Mouse (Mus musculus): ENCODE measurements around the gene Pml. TPM values are rescaled to one million over a fixed set of nuclear protein-coding genes. Genes with fewer than 3 reads are reported as not detected.
"Not testable (repeated sequence)": the region's sequence is repeated elsewhere in the genome, so short reads cannot be mapped to it uniquely, and the experiment has no call there.

Gene Pml
- polyA plus RNA-seq, 1 experiment from 2014 or later = 2.7 TPM

DNA sequence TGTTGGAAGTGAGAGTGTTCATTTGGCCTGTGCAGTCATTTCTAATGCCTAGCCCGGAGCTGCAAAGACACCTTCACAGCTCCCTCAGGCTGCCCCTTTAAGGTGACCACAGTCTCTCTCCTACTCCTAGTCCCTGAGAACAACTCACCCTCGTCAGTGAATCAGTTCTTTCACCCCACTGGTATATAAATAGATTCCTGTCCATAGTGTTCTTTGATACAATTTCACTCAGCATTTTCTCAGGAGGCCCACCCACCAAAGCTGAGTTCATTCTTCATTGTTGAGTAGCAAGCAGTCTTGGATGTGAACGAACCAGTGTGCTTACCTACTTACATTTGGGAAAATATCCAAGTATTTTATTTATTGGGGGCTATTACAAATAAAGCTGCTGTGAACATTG is 25.0 kb upstream of the Pml start:
- no peak for ATAC-seq (ENCODE audit: low read depth)
- H3K9ac ChIP-seq (replicated peaks; ENCODE audit: low read depth, low read length) = no peak overlapping the region
- no peak overlapping the region for H3K4me2 ChIP-seq (ENCODE audit: low read depth, low read length)
- H3K4me1 ChIP-seq (ENCODE audit: control insufficient read depth, insufficient read depth, low read length) = peaks cover 7% of the 10 kb centered on the region; the same call in 1 of the 2 replicates
- 0 out of 2 replicates have a peak overlapping the region, but pooled peaks have one; percentile 2 for H3K27ac ChIP-seq (ENCODE audit: low read depth, low read length)
- no peaks in the 10 kb centered on the region for H3K9me3 ChIP-seq (ENCODE audit: control insufficient read depth, low read length)
- H3K27me3 ChIP-seq (ENCODE audit: control insufficient read depth, insufficient read depth, low read length) = no peaks in the 10 kb centered on the region
- no peaks in the 10 kb centered on the region for H3K36me3 ChIP-seq (ENCODE audit: control insufficient read depth, insufficient read depth, low read length)
- WGBS = 39% methylated on average over 3 of the region's 3 CpGs
- no peak overlapping the region for H3K4me3 ChIP-seq (ENCODE audit: low read depth, low read length)

DNA sequence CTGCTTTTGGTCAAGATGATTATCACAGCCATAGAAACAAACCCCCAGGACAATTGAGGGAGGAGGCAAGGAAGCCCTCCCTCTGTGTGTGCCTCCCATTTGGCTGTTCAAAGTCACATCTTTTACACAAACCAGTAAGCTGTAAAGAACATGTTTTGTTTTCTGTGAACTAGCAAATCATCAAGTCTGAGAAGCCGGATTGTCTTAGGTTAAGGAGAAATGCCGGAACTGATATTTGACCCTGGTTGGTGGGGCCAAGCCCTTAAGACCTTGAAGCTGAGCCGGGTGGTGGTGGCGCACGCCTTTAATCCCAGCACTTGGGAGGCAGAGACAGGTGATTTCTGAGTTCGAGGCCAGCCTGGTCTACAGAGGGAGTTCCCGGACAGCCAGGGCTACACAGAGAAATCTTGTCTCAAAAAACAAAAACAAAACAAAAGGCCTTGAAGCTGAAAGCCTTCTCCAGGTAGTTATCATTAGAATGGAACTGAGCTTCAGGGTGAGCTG is 24.6 kb upstream of the Pml start:
- Histone ChIP-seq H3K27ac (ENCODE audit: low read depth, low read length) (no peak overlapping the region), H3K4me3 (ENCODE audit: low read depth, low read length) (no peak overlapping the region), H3K36me3 (ENCODE audit: control insufficient read depth, insufficient read depth, low read length) (no peaks in the 10 kb centered on the region), H3K4me2 (ENCODE audit: low read depth, low read length) (no peak overlapping the region), H3K9ac (replicated peaks; ENCODE audit: low read depth, low read length) (no peak overlapping the region), H3K27me3 (ENCODE audit: control insufficient read depth, insufficient read depth, low read length) (no peaks in the 10 kb centered on the region), H3K9me3 (ENCODE audit: control insufficient read depth, low read length) (no peaks in the 10 kb centered on the region), H3K4me1 (ENCODE audit: control insufficient read depth, insufficient read depth, low read length) (peaks cover 7% of the 10 kb centered on the region; the same call in 1 of the 2 replicates)
- 85% methylated on average over 7 of the region's 7 CpGs for WGBS
- no peak for ATAC-seq (ENCODE audit: low read depth)

DNA sequence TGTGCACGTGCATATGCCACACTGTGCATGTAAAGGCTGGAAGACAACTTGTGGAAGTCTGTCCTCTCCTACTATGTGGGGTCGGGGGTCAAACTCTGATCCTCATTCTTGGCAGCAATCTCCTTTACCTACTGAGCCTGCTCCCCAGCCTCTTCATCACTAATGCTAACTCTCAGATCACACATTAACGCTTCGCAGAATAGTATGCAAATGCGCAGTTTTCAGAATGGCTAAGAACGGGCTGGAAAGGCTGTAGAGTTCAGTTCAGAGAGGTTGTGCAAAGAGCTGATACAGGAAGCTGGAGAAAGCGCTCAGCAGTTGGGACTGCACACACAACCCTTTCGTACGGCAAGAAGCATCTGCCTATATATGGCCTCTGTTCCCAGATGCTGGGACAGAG is 23.3 kb upstream of the Pml start:
- H3K27me3 ChIP-seq (ENCODE audit: control insufficient read depth, insufficient read depth, low read length) = no peaks in the 10 kb centered on the region
- H3K9ac ChIP-seq (replicated peaks; ENCODE audit: low read depth, low read length) = no peak overlapping the region
- no peak for ATAC-seq (ENCODE audit: low read depth)
- H3K27ac ChIP-seq (ENCODE audit: low read depth, low read length) = no peak overlapping the region
- WGBS = 75% methylated on average over 9 of the region's 9 CpGs
- H3K4me2 ChIP-seq (ENCODE audit: low read depth, low read length) = no peak overlapping the region
- no peak overlapping the region for H3K4me3 ChIP-seq (ENCODE audit: low read depth, low read length)
- no peaks in the 10 kb centered on the region for H3K36me3 ChIP-seq (ENCODE audit: control insufficient read depth, insufficient read depth, low read length)
- no peaks in the 10 kb centered on the region for H3K9me3 ChIP-seq (ENCODE audit: control insufficient read depth, low read length)
- H3K4me1 ChIP-seq (ENCODE audit: control insufficient read depth, insufficient read depth, low read length) = peaks cover 7% of the 10 kb centered on the region; the same call in 1 of the 2 replicates

DNA sequence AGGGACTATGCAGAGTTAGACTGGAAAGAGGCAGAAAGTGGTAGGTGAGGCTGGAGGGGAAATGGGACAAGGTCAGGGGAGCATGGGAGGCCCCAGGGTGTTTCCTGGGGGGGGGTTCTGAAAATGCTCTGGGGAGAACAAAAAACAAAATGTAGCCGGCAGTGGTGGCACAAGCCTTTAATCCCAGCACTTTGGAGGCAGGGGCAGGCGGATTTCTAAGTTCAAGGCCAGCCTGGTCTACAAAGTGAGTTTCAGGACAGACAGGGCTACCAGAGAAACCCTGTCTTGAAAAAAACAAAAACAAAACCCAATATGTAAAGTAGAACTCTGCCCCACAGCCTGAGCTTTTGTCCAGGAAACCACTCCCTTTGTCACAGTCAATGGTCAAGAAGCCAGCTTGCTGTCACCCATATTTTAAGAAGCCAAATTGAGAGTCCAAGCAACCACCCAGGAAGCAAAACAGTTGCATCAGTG is 22.5 kb upstream of the Pml start:
- no peaks in the 10 kb centered on the region for H3K27me3 ChIP-seq (ENCODE audit: control insufficient read depth, insufficient read depth, low read length)
- no peak overlapping the region for H3K9ac ChIP-seq (replicated peaks; ENCODE audit: low read depth, low read length)
- H3K4me1 ChIP-seq (ENCODE audit: control insufficient read depth, insufficient read depth, low read length) = peaks cover 7% of the 10 kb centered on the region; the same call in 1 of the 2 replicates
- WGBS = 81% methylated on average over 2 of the region's 2 CpGs
- no peak overlapping the region for H3K4me2 ChIP-seq (ENCODE audit: low read depth, low read length)
- no peak overlapping the region for H3K27ac ChIP-seq (ENCODE audit: low read depth, low read length)
- no peaks in the 10 kb centered on the region for H3K9me3 ChIP-seq (ENCODE audit: control insufficient read depth, low read length)
- no peaks in the 10 kb centered on the region for H3K36me3 ChIP-seq (ENCODE audit: control insufficient read depth, insufficient read depth, low read length)
- no peak for ATAC-seq (ENCODE audit: low read depth)
- no peak overlapping the region for H3K4me3 ChIP-seq (ENCODE audit: low read depth, low read length)

DNA sequence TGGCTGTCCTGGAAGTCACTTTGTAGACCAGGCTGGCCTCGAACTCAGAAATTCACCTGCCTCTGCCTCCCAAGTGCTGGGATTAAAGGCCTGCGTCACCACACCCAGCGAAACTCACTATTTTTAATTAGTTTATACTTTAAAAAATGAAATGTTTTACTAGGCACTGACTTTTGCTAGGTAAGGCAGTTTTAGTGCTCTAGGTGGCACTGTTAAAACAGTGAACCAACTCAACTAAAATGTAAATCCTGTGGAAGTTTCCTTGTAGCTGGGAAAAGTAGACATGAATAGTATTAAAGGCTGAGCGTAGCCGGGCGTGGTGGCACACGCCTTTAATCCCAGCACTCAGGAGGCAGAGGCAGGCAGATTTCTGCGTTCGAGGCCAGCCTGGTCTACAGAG is 22.0 kb upstream of the Pml start:
- H3K4me3 ChIP-seq (ENCODE audit: low read depth, low read length); H3K9ac ChIP-seq (replicated peaks; ENCODE audit: low read depth, low read length); H3K4me2 ChIP-seq (ENCODE audit: low read depth, low read length); ATAC-seq (ENCODE audit: low read depth); H3K9me3 ChIP-seq (ENCODE audit: control insufficient read depth, low read length); H3K27me3 ChIP-seq (ENCODE audit: control insufficient read depth, insufficient read depth, low read length); H3K36me3 ChIP-seq (ENCODE audit: control insufficient read depth, insufficient read depth, low read length); H3K27ac ChIP-seq (ENCODE audit: low read depth, low read length); H3K4me1 ChIP-seq (ENCODE audit: control insufficient read depth, insufficient read depth, low read length): not testable (repeated sequence)
- WGBS = 91% methylated on average over 9 of the region's 9 CpGs

DNA sequence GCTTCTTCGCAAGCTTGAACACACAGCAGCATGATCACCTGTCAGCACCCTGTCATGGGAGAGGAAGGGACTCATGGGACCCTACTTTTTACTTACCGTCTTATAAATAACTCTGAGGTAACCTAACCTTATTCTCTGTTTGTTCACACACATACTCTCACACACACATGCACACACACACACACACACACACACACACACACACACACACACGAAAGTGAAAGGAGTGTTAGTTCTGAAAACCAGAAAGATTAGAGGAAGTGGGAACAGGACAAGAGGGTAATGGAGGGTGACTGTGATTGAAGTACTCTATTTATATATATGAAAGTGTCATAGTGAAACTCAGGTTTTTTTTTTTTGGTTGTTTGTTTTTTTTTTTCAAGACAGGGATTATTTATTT is 21.5 kb upstream of the Pml start:
- Histone ChIP-seq H3K4me3 (ENCODE audit: low read depth, low read length) (no peak overlapping the region), H3K27ac (ENCODE audit: low read depth, low read length) (no peak overlapping the region), H3K27me3 (ENCODE audit: control insufficient read depth, insufficient read depth, low read length) (no peaks in the 10 kb centered on the region), H3K36me3 (ENCODE audit: control insufficient read depth, insufficient read depth, low read length) (no peaks in the 10 kb centered on the region), H3K9ac (replicated peaks; ENCODE audit: low read depth, low read length) (no peak overlapping the region), H3K9me3 (ENCODE audit: control insufficient read depth, low read length) (no peaks in the 10 kb centered on the region), H3K4me2 (ENCODE audit: low read depth, low read length) (no peak overlapping the region), H3K4me1 (ENCODE audit: control insufficient read depth, insufficient read depth, low read length) (peaks cover 7% of the 10 kb centered on the region; the same call in 1 of the 2 replicates)
- 94% methylated on average over 3 of the region's 3 CpGs for WGBS
- ATAC-seq (ENCODE audit: low read depth) = no peak

DNA sequence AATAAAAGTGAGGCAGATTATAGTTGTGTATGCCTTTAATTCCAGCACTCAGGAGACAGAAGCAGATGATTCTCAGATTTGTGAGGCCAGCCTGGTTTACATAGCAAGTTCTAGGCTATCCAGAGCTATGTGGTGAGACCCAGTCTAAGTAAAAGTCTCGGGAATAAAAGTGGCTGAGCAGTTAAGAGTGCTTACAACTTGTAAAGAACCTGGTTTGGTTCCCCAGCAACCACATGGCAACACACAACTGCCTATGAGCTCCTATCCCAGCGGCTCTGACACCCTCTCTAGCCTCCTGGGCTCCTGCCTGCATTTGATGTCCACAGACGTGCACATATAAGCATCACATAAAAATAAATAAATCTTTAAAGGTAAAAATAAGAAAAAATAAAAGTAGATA is 20.5 kb upstream of the Pml start:
- 49% methylated on average over 3 of the region's 3 CpGs for WGBS
- no peak overlapping the region for H3K27ac ChIP-seq (ENCODE audit: low read depth, low read length)
- H3K36me3 ChIP-seq (ENCODE audit: control insufficient read depth, insufficient read depth, low read length) = no peaks in the 10 kb centered on the region
- ATAC-seq (ENCODE audit: low read depth) = no peak
- no peaks in the 10 kb centered on the region for H3K27me3 ChIP-seq (ENCODE audit: control insufficient read depth, insufficient read depth, low read length)
- no peaks in the 10 kb centered on the region for H3K9me3 ChIP-seq (ENCODE audit: control insufficient read depth, low read length)
- H3K4me2 ChIP-seq (ENCODE audit: low read depth, low read length) = no peak overlapping the region
- H3K9ac ChIP-seq (replicated peaks; ENCODE audit: low read depth, low read length) = no peak overlapping the region
- peaks cover under 1% of the 10 kb centered on the region; the same call in 1 of the 2 replicates for H3K4me1 ChIP-seq (ENCODE audit: control insufficient read depth, insufficient read depth, low read length)
- H3K4me3 ChIP-seq (ENCODE audit: low read depth, low read length) = no peak overlapping the region

DNA sequence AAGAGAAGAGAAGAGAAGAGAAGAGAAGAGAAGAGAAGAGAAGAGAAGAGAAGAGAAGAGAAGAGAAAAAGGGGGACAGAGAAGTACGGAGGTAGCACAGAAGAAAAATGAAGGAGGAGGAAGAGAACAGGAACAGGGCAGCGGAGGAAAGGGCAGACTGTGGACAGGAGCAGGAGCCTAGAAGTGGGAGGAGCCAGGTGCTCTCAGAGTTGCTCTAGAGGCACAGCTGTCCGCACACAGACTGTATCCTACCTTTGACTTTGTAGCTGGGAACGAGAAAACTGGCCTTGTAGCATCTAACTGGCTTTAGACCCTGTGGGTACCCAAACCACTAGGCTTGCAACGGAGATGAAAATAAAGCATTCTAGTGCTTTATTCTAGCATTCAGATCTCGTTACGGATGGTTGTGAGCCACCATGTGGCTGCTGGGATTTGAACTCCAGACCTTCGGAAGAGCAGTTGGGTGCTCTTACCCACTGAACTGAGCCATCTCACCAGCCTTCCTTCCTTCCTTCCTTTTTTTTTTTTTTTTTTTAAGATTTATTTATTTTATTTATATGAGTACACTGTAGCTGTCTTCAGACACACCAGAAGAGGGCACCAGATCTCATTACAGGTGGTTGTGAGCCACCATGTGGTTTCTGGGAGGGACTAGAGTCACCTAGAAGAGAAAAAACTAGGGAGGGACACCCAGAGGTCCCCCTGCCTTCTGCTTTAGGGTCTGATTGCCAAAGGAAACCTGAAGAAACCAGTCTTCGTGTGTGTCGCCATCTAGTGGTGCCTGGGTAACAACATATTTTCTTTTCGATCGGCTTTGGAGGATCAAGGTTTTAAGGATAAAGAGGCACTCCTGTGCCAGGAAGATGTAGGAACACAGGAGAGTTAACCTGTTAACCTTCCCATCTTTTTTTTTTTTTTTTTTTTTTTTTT is 19.1 kb upstream of the Pml start:
- no peaks in the 10 kb centered on the region for H3K9me3 ChIP-seq (ENCODE audit: control insufficient read depth, low read length)
- no peaks in the 10 kb centered on the region for H3K36me3 ChIP-seq (ENCODE audit: control insufficient read depth, insufficient read depth, low read length)
- H3K4me2 ChIP-seq (ENCODE audit: low read depth, low read length) = no peak overlapping the region
- no peak overlapping the region for H3K27ac ChIP-seq (ENCODE audit: low read depth, low read length)
- 58% methylated on average over 12 of the region's 12 CpGs for WGBS
- H3K9ac ChIP-seq (replicated peaks; ENCODE audit: low read depth, low read length) = no peak overlapping the region
- H3K27me3 ChIP-seq (ENCODE audit: control insufficient read depth, insufficient read depth, low read length) = no peaks in the 10 kb centered on the region
- no peaks in the 10 kb centered on the region for H3K4me1 ChIP-seq (ENCODE audit: control insufficient read depth, insufficient read depth, low read length)
- H3K4me3 ChIP-seq (ENCODE audit: low read depth, low read length) = no peak overlapping the region
- ATAC-seq (ENCODE audit: low read depth) = no peak

DNA sequence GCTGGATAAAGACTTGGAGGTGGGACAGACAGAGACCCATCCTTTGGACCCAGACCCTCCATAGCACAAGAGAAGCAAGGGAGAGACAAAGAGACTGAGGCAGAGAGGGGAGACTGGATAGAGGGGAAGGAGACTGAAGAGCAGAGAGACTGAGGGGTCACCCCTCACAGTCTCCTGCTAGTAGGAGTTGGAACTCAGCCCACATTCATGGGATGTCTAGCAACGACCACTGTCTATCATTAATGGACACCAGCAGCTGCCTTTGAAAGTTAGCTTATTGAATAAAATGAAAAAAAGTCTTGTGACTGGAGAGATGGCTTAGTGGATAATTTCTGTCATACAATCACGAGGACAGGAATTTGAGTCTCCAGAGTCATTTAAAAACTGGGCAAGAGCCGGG is 17.5 kb upstream of the Pml start:
- 0 out of 2 replicates have a peak overlapping the region, but pooled peaks have one; percentile 10 for H3K27ac ChIP-seq (ENCODE audit: low read depth, low read length)

More for the DNA sequence above, 17.5 kb upstream of the Pml start:
- no peak overlapping the region for H3K4me2 ChIP-seq (ENCODE audit: low read depth, low read length)
- WGBS = 74% methylated on average over 3 of the region's 3 CpGs
- no peaks in the 10 kb centered on the region for H3K9me3 ChIP-seq (ENCODE audit: control insufficient read depth, low read length)
- no peak overlapping the region for H3K9ac ChIP-seq (replicated peaks; ENCODE audit: low read depth, low read length)
- H3K4me3 ChIP-seq (ENCODE audit: low read depth, low read length) = no peak overlapping the region
- no peaks in the 10 kb centered on the region for H3K27me3 ChIP-seq (ENCODE audit: control insufficient read depth, insufficient read depth, low read length)
- no peaks in the 10 kb centered on the region for H3K4me1 ChIP-seq (ENCODE audit: control insufficient read depth, insufficient read depth, low read length)
- no peak for ATAC-seq (ENCODE audit: low read depth)
- H3K36me3 ChIP-seq (ENCODE audit: control insufficient read depth, insufficient read depth, low read length) = peaks cover 6% of the 10 kb centered on the region; the same call in 1 of the 2 replicates

Data from neural tube, embryonic 14.5 days (tissue).